Mouse (Mus musculus) stomach, postnatal 0 days (tissue): ENCODE results near the gene Wdr61. TPM values are rescaled to one million over a fixed set of nuclear protein-coding genes. Genes with fewer than 3 reads are reported as not detected.

Experiments used
- ATAC-seq: fragments of 200-750 bp; cut with Nextera tagmentation; 2 replicates; pipeline ENCODE4 v1.8.0; 2017; ENCODE audit not compliant: low FRiP score, low TSS enrichment
- DNase-seq: peaks from one replicate; pipeline ENCODE4 v3.0.0-alpha.2; 2016; ENCODE audit warnings: low spot score
- H3K27ac ChIP-seq: fragments of 300-500 bp; sonication (generic); replicated peaks from 2 replicates; pipeline ENCODE4 v1.5.1; 2014; ENCODE audit warnings: mild to moderate bottlenecking, control low read depth
- H3K27me3 ChIP-seq: fragments of 300-500 bp; sonication (generic); 2 replicates; pipeline ENCODE4 v1.6.1; 2014; ENCODE audit warnings: low read length; ENCODE audit not compliant: control insufficient read depth, insufficient read depth
- H3K36me3 ChIP-seq: fragments of 300-500 bp; sonication (generic); 2 replicates; pipeline ENCODE4 v1.6.1; 2014; ENCODE audit warnings: low read length, mixed read lengths; ENCODE audit not compliant: control insufficient read depth, insufficient read depth
- H3K4me1 ChIP-seq: fragments of 300-500 bp; sonication (generic); replicated peaks from 2 replicates; pipeline ENCODE4 v1.6.1; 2014; ENCODE audit warnings: antibody characterized with exemption; ENCODE audit not compliant: control insufficient read depth, insufficient read depth
- H3K4me2 ChIP-seq: fragments of 300-500 bp; sonication (generic); replicated peaks from 2 replicates; pipeline ENCODE4 v1.6.1; 2014; ENCODE audit warnings: low read depth, mild to moderate bottlenecking, control low read depth, moderate library complexity
- H3K4me3 ChIP-seq: fragments of 300-500 bp; sonication (generic); 2 replicates; pipeline ENCODE4 v1.5.1; 2014; ENCODE audit warnings: low read depth, low read length, control low read depth
- H3K9ac ChIP-seq: fragments of 300-500 bp; sonication (generic); 2 replicates; pipeline ENCODE4 v1.6.1; 2014; ENCODE audit warnings: mild to moderate bottlenecking, low read length, control low read depth, mixed read lengths
- H3K9me3 ChIP-seq: fragments of 300-500 bp; sonication (generic); 2 replicates; pipeline ENCODE4 v1.6.1; 2016; ENCODE audit warnings: low read length; ENCODE audit not compliant: control insufficient read depth
- CTCF ChIP-seq: IDR thresholded peaks from 2 replicates; pipeline ENCODE4 v1.5.1; 2016; ENCODE audit warnings: antibody characterized with exemption, low read depth, mild to moderate bottlenecking, moderate library complexity
- EP300 ChIP-seq: optimal IDR thresholded peaks from 2 replicates; pipeline ENCODE3; 2016; ENCODE audit warnings: antibody characterized with exemption
- WGBS: fragments of 180-500 bp; shearing (Covaris S2); extraction: QIAGEN DNeasy Blood & Tissue Kit; methylation state at CpG from one replicate; pipeline ENCODE4 v1.1.7; 2014; 5-methylcytosine and 5-hydroxymethylcytosine counted together
- microRNA-seq: library from miRNA; unstranded; fragments of <30 nt; microRNA quantifications from one replicate; pipeline ENCODE4, GENCODE M21; 2016
- polyA plus RNA-seq: library from polyadenylated mRNA; unstranded; fragments of >200 nt; fragmentation: Nextera tagmentation; extraction: Ambion mirVana; gene quantifications from 2 replicates; pipeline ENCODE4 v1.2.1, GENCODE M21; 2015

Wdr61 gene
- polyA plus RNA-seq, 1 experiment from 2014 or later: 129 TPM

DNA sequence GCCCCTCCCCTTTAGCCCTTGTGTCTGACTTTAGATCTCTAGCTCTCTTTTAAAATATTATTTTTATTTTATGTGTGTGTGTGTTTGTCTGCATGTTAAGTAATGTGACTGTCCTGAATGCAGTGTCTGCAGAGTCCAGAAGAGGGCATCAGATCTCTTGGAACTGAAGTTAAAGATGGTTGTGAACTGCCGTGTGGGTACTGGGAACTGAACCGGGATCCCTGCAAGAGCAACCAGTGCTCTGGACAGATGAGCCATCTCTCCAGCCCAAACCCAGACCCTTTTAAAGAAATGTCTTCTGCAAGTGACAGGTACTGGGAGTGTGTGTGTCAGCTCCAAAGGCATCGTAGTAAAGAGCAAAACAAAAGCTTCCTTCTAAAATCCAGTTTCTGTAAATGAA is 68.2 kb downstream of the Wdr61 start:
- H3K4me3 ChIP-seq: no peak overlapping the region
- DNase-seq: no peak
- 94% methylated on average over 3 of the region's 3 CpGs for WGBS
- H3K9me3 ChIP-seq: no peaks in the 10 kb centered on the region
- TF ChIP-seq CTCF (no peak), EP300 (no peak)
- no peaks in the 10 kb centered on the region for H3K4me1 ChIP-seq
- no peak overlapping the region for H3K9ac ChIP-seq
- H3K4me2 ChIP-seq: no peak overlapping the region
- H3K27me3 ChIP-seq: no peaks in the 10 kb centered on the region
- H3K27ac ChIP-seq: no peak overlapping the region
- no peak for ATAC-seq
- H3K36me3 ChIP-seq: no peaks in the 10 kb centered on the region

Small RNAs within 50 kb of the gene (microRNA-seq; reads per million reads assigned to microRNA genes)
- gene Mir5710: not detected

Other genes with a start within 250 kb of the Wdr61 start
- 1.8 and 2.2 TPM in 2 replicates for gene Dmxl2, start 232.9 kb downstream of the Wdr61 start, polyA plus RNA-seq
- gene Sh2d7, start 195.5 kb downstream of the Wdr61 start, polyA plus RNA-seq: 0.04 TPM in 2 replicates
- 6.1 and 7.5 TPM in 2 replicates for gene Cib2, start 174.3 kb downstream of the Wdr61 start, polyA plus RNA-seq
- 105 TPM in 2 replicates for gene Idh3a, start 148.2 kb downstream of the Wdr61 start, polyA plus RNA-seq
- gene Acsbg1, start 72.6 kb downstream of the Wdr61 start, polyA plus RNA-seq: 57.7 and 68.3 TPM in 2 replicates
- gene Dnaja4, start 35.6 kb downstream of the Wdr61 start, polyA plus RNA-seq: 5.5 and 6.2 TPM in 2 replicates
- gene Crabp1, start 30.2 kb upstream of the Wdr61 start, polyA plus RNA-seq: 2.8 and 4.1 TPM in 2 replicates
- gene Ireb2, start 129.3 kb upstream of the Wdr61 start, polyA plus RNA-seq: 9.6 and 9.7 TPM in 2 replicates
- 1.3 and 1.4 TPM in 2 replicates for gene Hykk, start 182.8 kb upstream of the Wdr61 start, polyA plus RNA-seq
- 196 and 201 TPM in 2 replicates for gene Psma4, start 216.3 kb upstream of the Wdr61 start, polyA plus RNA-seq
- gene AY074887, start 216.5 kb upstream of the Wdr61 start, polyA plus RNA-seq: 0.25 and 0.44 TPM in 2 replicates
- gene Chrna5, start 246.4 kb upstream of the Wdr61 start, polyA plus RNA-seq: 1.1 and 1.3 TPM in 2 replicates